12 mouse cellular contexts compared by ENCODE assay signal in genomic region chr5:137466946-137467345, GRCm38 (mm10). TPM values are rescaled to one million over a fixed set of nuclear protein-coding genes. Genes with fewer than 3 reads are reported as not detected.
"Had no signal": no experiment of that assay in that cellular context is flagged by ENCODE, and none has a peak within 500 bp of the region (broad histone marks: within the 10 kb centered on the region; RNA-seq: fewer than 3 reads in every experiment).

No protein-coding gene starts in this region.

- DNase-seq: left cerebral cortex, postnatal 4 days; liver; liver, embryonic 13.5 days; liver, postnatal 0 days; lung, adult 18-20 months; lung, adult 2 months; lung, embryonic 14.5 days; lung, postnatal 14 days; lung, postnatal 36 days; lung, postnatal 4 days; midbrain, embryonic 14.5 days had no signal

RNA-seq across cellular contexts. Expression of gene Zan, which starts 9.9 kb away (rescaled TPM):
- total RNA-seq: monocyte, adult 5-6 weeks had no signal
